Mouse (Mus musculus) hindlimb bud, embryonic 11.5 days (tissue): ENCODE results near the gene Mrps18c.

ENCODE experiments used
- DNase-seq: peaks from one replicate; pipeline ENCODE4 v3.0.0-alpha.2; 2012; ENCODE audit warnings: low read depth, low spot score; ENCODE audit errors: extremely low spot score

Mrps18c gene

DNA sequence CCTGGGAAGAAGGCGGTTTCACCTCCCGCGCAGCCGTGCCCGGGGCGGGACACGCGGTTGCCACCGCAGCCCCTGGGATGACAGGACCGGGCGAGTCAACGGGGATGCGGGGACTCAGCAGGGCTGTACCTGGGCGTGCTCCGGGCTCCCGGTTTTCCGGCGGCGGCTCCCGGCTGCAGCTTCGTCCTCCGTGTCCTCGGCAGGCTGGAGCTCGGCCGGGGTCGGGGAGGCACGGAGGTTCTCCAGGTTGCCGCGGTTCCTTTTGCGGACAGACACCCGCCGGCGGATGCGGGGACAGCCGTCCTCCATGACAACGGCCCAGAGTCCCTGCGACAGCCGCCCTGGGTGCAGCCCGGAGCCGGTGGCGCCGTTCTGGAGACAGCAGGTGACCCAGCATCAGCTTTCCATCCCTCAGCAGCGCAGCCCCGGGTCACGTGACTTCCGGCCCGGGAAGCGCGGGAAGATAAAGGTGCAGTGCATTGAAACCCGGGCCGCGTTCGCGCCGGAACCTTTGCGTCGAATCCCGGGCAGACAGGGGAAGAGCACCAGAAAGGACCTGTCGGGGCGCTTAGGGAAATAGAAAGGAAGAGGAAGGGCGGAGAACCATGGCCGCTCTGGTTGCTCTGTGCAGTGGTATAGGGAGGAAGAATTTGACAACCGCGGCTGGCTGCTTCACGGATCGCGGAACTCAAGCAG, at the start of gene Mrps18c, which contains the start of gene Helq:
Gene Mrps18c, plus strand, starts transcription at position 463 of the 696 bp plus-strand sequence.
Gene Helq, minus strand, starts transcription at position 434 of the 696 bp plus-strand sequence.
- peak; percentile 76 for DNase-seq

DNA sequence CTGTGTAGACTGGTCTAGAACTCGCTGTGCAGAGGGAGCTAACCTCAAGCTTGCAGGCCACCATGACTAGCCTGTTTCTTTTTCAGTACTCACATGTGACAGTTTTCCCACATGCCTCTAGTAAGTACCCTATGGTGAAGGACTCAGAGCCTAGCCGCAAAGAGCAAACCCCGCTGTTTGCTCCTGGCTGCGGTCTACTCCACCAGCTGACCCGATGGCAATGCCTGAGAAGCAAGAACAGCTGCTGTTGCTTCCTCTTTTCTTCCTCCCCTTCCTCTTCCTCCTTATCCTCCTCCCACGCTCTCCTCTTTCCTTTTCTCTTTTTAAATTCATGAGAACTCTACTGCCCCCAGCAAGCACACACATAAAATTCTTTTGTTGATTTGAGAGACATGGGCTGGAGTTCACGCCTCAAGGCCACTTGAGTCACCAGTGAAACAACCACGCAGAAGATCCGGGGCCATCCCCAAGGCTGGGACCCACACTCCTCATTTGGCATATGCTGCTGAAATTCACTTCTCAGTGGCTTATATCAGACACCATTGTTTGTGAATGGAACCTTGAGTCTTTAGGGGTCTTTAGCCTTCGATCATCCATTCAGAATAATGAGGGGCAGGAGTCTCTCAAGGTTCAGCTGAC, 47.7 kb upstream of the Mrps18c start:
- no peak for DNase-seq

DNA sequence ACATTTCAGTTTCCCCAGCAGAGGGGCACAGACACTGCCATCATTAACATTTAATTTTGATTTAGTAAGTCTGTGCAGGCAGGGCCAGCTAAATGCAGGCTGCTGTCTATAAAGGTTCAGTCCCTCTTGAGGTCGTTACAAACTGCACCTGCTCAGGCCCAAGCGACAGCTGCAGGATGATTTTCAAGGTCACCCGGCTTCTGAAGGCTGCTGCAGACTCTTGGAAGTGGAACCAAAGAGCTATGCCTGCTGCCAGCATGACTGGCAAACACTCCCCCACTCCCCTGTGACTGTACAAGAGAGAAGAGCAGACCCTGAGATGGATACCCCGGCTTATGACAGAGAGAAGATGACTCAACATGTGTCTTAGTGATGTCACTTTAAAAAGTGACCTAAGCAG, 46.8 kb upstream of the Mrps18c start:
- DNase-seq = no peak

DNA sequence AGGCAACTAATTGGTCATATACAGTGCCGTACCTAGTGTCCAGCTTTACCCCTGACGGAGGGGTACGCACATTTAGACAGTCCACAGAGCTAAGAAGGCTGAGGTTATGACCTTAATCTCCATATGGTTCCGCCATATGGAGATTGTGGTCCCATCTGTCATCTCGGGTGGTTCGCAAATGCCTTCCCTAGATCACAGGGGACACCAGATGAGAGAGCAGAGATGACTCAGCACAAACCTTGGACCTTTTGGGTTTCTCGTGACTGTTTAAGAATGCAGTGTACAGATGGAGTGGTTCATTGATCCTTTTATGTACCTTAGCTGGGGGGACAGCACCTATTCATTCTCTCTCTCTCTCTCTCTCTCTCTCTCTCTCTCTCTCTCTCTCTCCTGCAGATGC, 45.0 kb upstream of the Mrps18c start:
- DNase-seq = no peak

DNA sequence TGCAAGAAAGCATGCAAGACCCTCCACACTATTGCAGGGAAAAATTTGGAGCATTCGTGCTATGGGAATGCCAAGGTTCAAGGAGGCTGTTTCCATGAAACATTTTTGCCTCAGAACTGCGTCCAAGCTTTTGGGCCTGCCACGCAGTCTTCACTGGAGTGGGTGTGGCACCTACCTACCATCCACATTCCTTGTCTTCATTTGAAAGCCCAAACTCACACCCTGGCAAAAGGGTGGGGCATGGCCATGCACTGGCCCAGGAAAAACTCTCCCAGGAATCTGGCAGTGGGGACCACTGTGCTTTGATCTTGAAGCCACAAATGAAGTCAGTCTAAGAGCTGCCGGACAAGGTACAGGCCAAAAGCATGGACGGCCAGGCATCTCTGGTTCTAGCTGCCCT, 40.3 kb upstream of the Mrps18c start:
- DNase-seq = no peak

DNA sequence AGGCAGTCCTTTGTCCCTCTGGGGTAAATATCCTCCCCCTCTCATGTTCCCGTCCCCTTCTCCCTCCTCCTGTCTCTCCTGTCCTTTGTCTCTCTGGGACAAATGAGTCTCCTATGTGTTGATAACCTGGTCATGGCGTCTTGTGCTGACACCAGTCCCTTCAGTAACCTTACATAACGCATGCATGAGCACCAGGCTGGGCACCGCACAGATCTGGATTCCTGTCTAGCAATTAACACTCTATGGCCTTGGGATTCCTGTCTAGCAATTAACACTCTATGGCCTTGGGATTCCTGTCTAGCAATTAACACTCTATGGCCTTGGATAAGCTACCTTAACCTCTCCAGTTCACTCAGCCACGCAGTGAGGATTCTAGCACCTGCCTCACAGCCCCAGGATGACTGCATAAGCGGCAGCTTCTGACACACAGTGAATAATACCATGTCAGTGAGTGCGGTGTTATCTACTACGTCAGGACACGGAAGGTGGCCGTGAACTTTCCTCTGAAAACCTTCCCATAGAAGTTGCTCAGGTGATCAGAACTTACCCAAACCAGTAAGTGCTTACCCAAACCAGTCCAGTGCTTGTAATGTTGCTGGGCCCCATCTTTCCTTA, 38.3 kb upstream of the Mrps18c start:
- no peak for DNase-seq

DNA sequence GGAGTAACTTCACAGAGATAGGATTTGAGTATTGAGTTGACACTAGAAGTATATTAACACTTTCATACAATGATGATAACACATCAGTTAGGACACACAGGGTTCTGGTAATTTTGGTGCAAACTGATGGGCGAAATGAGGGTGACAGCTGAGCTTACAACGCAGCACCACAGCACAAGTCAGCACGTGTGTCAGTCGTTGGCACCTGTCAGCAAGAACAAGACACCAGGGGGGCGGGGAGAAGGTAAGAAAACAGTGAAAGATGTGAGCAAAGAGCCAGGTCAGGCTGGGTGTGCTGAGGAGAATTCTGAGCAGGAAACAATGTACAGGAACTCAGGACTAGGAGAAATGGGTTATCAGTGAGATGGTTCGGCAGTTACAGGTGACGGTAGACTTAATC, 36.7 kb upstream of the Mrps18c start:
- no peak for DNase-seq

DNA sequence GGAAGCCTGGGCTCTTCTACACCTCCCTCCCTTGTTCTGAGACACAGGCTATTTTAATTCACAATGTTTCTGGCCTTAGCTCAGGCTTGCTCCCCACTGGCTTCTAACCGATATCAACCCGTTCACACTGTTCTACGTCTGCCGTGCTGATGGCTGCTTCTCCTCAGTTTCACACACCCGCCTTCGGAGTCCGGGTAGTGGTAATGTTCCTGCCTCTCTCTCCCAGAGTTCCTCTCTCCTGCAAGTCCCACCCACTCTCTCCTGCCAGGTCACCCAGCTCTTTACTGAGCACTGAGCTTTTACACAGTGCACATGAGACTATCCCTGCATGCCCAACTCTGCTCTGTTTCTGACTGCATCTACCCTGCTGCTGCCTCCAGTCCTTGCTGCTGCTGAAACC, 32.4 kb upstream of the Mrps18c start:
- DNase-seq = no peak

DNA sequence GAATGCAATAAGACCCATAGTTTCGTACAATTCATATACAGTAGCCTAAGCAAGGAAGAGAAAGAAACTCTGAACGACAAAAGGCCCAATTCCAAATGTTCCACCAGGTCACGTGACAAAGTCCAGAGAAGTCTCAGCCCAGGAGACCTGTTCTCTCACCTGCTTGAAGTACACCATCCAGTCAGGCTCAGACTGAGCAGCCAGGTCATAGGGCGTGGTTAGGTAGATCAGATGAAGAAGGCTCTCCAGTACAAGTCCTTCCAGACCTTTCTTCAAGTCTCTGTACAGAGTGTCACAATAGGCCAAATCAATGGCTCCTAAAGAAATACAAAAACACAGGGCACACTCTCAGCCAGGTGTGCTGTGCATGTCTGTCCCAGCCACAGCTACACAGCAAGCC, 26.9 kb upstream of the Mrps18c start:
- DNase-seq = no peak

DNA sequence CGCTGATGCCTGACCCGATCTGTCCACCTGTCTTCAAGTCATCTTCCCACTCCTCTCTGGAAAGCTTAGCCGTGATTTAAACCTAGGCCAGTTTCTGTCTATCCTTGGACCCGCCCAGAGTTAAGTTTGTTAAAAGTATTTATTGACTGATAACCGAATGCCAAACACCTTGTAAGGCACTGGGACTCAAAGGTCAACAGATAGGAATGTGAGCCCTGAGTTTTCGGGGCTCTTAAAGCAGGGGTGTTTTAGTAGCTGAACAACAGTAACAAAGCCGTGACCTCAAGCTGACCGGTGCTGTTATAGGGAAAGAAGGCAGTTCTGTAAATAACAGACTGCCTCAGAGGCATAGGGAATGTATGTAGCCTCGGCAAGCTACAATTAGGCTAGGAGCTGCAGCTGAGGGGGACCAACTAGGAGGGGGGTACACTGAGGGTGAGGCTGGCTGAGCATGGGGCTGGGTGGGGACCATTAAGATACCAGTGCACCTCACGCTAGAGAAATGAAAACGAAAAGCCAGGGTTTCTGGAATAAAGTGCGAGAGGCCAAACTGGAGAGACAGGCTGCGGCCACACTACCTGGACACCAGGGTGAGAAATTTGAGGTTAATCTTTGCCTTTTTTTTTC, 22.5 kb upstream of the Mrps18c start:
- DNase-seq = no peak

DNA sequence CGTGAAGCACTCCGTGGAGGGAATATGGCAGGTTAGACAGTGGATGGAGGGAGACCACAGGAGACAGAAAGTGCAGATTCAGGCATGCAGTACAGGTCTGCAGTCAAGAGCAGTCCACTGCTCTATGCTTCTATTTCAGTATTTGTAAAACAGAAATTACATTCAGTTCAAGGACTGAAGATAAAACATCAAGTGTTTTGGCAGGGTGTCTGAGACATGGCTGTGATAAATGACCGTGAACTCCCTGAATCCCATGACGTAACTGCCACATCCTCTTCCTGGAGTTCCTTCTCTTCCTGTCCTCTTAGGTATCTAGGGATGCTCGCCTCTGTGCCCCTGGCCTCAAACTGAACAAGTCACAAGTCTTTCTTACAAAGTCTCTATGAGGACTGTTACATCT, 21.5 kb upstream of the Mrps18c start:
- DNase-seq = no peak

DNA sequence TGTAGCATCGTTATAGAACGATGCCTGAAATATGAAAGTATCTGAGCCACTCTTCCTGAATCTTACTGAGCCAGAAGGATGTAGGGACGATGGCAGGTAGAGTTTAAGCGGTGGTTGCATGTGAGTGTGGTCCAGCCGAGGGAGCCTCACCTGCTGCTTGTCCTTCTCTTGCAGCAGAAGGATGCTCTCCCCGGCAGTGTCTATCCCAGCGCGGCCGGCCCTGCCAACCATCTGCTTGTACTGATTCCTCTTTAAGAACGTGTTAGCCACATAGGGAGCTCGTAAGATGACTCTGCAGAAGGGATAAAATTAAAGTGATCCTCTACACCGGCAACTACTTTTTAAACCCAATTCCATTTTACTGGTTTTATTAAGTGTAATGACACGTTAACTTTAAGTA, 19.4 kb upstream of the Mrps18c start:
- DNase-seq = no peak

DNA sequence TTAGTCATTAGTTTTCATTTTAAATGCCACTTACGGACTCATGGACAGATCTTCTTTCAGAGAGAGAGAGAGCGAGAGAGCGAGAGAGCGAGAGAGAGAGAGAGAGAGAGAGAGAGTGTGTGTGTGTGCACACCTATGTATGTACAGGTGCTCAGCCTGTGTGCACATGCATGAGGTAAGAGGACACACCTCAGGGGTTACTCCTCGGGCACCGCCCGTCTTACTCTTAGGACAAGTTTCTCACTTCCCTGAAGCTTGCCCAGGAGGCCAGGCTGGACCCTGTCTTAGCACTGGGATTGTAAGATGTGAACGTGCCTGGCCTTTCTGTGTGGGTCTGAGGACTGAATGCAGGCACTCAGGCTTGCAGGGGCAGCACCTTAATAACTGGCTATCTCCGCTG, 10.9 kb upstream of the Mrps18c start:
- no peak for DNase-seq

DNA sequence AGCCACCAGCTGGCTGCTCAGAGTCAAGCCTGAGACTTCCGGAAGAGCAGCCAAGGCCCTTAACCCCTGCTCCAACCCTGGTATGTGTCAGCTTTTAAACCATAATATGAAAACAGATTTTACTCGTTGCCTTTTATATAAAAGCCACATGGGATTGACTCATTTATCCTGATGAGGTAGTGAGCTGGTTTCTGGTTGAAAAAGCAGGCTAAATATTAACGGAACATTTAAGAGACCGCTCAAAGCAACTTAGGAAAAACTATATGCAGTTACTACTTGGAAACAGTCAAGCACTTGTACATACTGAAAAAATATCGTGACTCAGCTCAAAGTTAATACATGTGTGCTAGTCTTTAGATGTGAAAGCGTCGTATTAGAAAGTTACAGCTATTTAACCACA, 6.2 kb upstream of the Mrps18c start:
- DNase-seq = no peak

DNA sequence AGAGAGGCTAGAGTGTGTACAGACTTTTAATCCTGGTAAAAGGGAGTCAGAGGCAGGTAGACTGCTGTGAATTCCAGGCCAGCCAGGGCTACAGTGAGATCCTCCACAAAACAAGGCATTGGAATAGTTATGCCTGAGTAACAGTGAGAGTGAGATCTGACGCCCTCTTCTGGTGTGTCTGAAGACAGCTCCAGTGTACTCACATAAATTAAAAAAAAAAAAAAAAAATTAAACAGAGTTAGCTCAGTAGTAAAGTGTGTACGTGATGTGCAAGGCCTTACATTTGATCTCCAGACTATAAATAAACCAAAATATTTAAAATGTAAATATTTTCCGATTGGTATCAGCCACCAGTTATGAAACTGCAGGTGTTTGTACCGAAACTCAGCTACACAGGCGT, 4.3 kb upstream of the Mrps18c start:
- DNase-seq = no peak

DNA sequence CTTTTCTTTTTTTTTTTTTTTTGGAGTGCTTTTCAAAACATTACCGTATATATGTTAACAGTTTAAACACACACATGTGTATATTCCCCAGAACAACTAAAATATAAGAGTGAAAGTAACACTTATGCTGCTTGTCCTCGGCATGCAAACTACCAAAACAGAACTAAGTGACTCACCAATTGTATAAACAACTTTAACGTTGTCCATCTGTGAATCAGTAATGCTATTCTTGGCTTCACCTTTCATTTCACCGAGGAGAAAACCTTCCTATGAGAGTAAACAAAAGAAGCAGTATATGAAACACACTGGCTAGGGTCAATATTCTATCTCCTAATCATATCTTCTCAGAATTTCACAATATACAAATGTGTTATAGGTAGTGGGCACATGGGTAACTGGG, 19.9 kb downstream of the Mrps18c start:
- no peak for DNase-seq

DNA sequence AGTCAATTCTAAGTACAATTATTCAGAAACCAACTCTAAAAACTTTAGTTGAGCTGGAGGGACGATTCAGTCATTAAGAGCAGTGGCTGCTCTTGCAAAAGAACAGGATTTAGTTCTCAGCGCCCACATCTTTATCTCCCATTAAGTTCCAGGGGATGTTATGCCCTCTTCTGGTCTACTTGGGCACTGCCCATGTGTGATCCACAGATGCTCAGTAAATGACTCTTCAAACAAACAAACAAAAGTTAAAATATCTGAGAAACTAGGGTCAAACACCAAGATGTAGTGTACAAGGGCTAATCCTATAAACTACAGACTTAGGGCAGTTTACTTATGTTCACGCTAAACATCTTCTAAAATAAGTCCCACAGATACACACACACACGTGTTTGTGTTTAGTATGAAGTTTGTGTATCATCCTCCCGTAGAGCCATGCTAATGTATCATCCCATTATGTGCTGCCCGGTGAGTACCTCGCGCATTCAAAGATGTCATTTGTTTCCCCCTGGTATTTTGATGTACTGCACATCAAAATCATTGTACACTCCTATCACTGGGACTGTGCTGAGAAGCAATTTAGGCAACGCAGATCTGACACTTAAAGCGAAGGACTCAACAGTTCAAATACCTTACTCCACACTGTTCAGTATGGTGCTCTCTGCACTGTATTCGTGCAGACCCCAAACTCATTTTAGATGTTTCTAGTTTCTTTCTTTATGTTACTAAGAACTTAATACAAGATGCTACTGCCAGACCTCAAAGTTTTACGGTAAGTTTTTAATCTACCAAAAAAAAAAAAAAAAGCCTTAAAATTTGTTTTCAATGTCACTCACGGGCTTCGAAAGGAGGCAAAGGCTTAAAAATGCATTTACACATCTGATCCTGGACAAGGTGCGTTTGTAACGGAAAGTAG, 21.4 kb downstream of the Mrps18c start:
- no peak for DNase-seq

DNA sequence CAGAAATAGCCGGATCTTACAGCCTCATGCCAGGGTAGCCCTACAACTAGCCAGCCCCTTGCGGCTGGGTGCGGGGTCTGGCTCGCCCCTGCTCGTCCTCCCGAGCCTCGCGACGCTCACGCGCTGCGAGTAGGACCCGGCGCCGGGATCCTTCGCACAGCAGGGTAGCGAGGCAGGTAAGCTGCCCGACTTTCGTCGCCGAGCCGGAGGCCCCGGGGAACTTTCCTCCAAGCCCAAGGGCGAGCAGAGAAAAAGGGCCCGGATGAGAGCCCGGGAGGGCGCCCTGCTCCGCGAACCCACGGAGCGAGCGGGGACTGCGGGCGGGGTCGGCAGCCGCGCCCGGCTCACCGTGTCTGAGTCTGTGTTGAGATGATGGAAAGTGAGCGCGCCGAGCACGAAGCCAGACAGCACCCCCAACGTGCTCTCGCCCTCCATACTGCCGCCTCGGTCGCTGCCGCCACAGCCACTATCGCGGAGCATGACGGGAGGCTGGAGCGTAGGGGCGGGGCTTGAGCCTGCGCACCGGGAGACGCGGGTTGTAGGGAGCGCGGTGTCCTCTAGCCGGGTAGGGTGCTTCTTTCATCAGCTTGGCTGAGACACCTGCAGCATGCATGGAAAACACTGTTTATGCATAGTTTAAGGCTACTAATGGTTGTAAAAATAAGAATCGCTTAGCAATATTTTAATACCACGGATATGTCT, 22.2 kb downstream of the Mrps18c start, which contains the start of gene Abraxas1:
Gene Abraxas1, minus strand, starts transcription at position 483 of the 702 bp plus-strand sequence.
- DNase-seq = no peak

DNA sequence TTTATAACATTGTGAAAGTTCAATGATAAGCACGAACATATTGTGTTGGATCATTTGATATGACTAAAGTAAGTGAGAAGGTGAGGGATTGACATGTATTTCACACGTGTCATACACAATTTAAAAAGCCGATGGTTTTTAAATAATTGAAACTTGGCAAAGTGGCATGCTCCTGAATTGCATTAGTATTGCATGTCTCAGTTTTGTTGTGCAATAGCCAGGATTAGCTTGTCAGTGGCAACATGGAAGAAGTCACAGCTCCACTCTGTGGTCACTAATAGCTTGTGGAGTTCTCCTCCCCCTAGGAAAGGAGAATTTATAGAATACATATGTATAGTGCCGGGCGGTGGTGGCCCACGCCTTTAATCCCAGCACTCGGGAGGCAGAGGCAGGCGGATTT, 22.9 kb downstream of the Mrps18c start:
- DNase-seq = no peak

DNA sequence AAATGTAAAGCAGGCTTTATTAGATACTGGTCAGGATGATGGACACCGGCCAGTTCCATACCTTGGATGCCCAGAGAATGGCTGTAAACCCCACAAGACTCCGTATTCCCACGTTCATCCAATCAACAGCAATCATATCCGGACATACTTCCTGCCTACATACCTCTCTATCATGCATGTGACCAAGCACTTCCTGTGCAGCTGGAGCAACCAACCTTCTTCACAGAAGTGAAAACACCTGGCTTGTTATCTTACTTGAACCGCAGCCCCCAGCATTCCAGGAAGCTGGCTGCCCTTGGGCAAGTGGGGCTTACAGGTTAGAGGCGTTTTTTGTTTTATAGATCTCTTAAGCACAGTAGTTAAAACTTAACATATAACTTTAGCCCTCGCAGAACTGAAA, 24.4 kb downstream of the Mrps18c start:
- DNase-seq = no peak
